Mouse (Mus musculus) c-Kit-positive CD71-positive TER-119-positive erythroid progenitor cells, embryonic 14.5 days (primary cell): ENCODE measurements around the gene Gabarap.

Source experiments
- DNase-seq: peaks from one replicate; pipeline ENCODE4 v3.0.0-alpha.2; 2013; ENCODE audit warnings: low spot score

Gene Gabarap

DNA sequence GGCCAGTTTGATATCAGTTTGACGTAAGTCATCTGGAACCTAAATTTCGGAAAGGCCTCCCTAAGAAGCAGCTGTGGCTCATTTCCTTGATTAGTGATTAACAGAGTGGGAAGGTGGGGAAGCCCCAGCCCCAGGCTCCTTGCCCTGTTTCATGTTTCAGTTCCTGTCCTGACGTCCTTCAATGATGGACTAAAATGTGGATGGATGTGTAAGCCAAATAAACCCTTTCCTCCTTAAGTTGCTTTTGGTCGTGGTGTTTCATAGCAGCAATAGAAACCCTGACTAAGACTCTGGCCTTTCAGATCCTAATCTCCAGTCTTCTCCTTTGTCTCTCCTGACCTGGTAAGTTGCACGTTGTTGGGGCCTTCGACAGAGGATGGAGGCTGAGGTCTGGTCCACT, 20.7 kb upstream of the Gabarap start:
- no peak for DNase-seq

DNA sequence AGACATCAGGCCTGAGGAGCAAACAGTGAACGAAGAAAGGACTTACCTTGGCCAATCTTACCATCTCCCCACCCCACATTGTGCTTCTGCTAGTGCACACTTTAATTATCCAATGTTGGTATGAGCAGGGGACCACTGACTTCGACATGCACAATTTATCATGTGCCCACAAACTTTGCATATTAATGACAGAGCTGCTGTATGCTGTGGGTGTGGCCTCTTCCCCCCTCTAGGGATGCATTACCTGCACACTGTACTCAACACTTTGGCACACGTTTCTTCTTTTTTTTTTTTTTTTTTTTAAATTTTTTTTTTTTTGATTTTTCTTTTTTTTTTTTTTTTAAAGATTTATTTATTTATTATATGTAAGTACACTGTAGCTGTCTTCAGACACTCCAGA, 20.2 kb upstream of the Gabarap start:
- DNase-seq, result no peak

DNA sequence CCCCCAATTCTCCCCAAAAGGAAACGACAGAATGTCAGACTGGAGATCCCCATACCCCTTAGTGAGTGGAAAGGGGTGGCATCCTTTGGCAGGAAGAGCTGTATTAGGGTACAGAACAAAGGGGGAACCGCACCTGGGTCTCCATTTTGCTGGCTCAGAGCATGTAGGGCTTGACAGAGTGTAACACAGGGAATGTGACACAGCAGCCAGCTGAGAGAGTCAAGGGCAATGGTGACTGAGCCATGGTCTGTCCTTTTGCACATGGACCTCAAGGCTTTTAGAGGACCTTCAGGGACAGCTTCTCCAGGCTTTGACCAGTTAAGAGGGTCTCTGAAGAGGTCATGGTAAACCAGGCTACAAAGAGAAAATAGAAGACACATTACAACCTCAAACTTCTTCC, 16.0 kb upstream of the Gabarap start:
- DNase-seq, result no peak

DNA sequence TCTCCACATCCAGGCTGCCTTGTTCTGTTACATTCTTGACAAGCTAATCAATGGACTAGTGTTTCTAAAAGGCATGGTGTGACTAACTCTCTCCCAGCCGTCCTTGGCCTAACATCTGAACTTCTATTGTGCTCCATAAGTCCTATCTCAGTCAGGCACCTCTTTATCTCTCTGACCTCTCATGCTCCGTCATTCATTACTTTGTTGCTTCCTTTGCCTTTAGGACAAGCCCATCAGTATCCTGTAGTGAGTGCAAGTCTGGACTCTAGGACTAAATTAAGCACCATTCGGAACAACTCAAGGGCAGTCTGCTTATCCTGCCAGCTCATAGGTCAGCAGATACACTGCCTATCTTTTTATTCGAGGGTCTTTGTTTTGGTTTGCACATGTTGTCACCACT, 14.7 kb upstream of the Gabarap start:
- no peak for DNase-seq

DNA sequence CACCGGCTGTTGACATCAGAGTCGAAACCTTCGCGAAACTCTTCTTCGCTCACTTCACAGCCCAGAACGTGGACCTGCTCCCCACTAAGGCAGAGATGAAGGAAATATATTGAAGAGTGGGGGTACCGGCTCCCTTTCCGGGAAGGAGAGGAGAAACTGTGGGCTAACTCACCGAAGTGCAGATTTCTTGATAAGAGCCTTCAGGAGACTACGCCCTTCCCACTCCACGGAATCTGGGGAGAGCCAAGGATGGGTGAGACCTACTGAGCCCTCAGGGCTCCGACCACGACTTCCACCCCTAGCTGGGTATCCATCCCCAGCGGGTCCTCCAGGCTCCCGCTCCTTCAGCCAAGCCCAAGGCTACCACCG, 11.1 kb upstream of the Gabarap start:
- no peak for DNase-seq

DNA sequence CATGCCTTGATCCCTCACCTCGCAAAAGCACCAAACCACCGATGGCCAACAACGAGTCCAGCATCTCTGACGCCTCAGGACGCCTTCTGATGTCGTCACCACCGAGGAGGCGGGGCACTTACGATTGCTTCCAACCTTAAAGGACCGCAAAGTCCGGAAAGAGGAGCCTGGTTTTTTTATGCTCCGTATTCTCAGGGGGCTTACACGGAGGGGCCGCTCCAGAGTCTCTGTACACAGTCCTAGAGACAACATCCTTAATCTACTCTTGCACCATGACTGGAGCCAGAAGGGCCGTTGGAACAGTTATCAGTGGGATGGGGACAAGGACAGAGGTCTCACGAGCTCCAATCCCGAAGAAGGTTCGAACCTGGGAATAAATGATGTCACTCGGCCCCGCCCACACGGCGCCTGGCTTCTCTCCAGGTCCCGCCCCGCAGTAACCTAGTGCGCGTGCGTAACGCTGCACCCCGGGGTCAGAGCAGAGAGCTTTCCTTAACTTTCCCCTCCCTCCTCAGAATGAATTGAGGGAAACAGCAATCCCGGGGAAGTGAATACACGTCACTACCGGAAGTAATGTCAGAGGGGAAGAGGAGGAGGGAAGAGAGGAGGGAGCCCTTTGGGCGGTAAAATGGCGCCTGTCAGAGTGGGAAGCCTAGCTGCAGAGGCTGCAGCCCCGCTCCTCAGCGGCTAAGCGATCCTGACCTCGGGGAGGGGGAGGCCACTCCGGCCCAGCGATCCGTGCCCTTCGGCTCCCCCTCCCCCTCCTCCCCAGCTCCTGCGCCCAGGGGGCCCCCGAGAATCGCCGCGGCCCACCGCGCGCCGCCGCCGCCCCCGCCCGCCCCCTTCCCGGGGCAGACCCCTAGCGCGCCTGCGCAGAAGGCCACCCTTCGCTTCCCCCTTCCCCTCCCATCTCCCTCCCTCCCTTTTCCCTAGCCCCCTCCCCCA, 10.5 kb upstream of the Gabarap start:
- DNase-seq, result peak; percentile 98

DNA sequence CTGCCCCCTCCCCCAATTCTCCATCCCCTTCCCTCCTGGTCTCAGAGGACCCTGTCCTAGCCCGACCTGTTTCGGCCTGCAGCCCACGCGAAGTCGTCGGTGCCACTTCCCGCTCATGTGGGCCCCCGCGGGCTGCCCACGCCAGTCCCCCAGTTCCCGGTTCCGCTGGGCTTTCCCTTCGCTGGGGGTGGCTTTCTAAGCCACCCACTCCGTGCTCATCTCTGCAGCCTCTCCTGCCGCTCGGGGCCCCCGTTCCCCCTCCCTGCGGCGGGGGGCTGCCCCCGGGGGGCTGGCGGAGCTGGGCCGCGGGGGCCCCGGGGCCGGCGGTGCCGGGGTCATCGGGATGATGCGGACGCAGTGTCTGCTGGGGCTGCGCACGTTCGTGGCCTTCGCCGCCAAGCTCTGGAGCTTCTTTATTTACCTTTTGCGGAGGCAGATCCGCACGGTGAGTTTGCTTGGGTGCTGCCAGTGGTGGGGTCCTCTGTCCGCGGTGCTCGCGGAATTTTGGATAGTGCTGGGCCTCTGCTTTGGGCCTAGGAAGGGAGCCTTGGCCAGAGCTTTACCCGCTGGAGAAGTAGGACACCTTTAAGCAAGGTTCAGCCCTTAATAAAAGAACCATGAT, 9.7 kb upstream of the Gabarap start, which contains the start of gene Ctdnep1:
Ctdnep1 (plus strand) TSS at position 16 of the 622 bp plus-strand sequence.
- DNase-seq, result no peak

DNA sequence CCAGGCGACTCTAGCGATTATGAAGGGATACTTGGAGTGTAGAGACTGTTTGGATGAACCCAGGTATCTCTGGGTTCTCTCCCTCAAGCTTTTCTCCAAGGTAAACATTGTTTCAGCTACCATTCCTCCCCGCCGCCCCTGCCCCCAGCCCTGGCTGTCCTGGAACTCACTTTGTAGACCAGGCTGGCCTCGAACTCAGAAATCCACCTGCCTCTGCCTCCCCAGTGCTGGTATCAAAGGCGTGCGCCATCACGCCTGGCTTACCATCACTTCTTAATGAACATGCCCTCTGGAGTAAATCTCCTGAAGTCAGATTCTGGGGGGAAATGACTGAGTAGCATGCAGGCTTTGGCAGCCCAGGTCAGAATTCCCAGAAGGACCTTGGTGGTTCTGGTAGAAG, 8.7 kb upstream of the Gabarap start, which contains the start of gene Elp5:
Elp5 (minus strand) TSS at position 293 of the 400 bp plus-strand sequence.
- no peak for DNase-seq

DNA sequence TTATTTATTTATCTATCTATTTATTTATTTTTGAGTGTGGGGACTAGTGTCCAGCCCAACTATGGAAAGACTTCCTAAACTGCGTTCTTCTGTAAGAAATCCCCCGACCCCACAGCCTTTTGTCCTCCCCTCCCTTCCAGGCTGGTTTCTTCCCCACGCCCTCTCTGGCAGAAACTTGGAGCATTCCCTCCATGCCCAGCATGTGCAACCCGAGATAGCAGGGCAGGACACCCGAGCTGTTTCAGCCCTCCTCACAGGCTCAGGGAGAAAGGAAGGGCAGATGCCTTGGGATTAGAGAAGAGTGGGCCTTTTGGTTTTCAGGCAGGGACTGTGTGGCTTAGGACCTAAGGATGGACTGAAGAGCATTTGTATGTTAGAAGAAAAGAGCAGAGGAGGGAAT, 8.1 kb upstream of the Gabarap start:
- no peak for DNase-seq

DNA sequence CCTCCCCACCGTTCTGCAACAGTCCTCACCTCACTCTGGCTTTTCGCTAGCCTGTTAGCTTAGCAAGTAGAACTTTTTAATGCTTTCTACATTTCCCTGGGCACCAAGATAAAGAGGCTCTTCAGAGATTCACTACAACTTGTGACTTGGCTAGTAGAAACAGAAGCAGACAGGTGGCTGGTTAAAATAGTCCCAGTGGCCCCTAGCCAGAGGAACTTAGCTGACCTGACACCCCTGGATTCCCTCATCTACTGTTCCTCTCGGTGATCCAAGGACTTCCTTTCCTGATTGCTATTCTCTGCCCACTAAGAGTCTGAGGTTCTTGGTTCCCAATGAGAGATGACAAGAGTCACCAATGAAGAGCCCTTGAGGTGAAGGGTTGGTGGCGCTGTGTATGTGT, 7.6 kb upstream of the Gabarap start:
- DNase-seq, result no peak

DNA sequence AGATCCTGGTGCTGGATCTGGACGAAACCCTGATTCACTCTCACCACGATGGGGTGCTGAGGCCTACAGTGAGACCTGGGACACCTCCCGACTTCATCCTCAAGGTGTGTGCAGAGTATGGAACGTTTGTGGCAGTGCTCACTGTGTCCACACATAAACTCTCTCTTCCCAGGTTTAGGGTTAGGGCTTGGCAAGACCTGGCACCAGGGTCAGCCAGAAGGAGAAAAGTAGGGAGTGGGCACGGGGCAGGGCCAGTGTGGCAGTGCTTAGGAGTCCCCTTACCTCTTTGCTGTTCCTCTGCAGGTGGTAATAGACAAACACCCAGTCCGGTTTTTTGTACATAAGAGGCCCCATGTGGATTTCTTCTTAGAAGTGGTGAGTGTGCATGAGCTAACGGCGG, 6.5 kb upstream of the Gabarap start:
- no peak for DNase-seq

DNA sequence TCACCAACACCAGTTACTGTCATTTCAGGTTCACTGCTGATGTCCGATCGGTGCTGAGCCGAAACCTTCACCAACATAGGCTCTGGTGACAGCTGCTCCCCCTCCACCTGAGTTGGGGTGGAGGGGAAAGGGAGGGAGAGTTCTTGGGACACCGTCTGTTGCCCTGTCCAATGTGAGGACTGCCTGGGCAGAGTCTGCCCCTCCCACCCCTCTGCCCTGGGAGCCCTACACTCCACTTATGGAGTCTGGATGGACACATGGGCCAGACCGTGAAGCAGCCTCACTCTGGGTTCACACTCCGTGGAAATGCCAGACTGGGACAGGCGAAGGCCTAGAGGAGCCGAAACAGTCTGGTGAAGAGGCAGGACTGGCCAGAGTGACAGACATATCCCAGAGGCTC, 994 bp upstream of the Gabarap start:
- DNase-seq, result no peak

DNA sequence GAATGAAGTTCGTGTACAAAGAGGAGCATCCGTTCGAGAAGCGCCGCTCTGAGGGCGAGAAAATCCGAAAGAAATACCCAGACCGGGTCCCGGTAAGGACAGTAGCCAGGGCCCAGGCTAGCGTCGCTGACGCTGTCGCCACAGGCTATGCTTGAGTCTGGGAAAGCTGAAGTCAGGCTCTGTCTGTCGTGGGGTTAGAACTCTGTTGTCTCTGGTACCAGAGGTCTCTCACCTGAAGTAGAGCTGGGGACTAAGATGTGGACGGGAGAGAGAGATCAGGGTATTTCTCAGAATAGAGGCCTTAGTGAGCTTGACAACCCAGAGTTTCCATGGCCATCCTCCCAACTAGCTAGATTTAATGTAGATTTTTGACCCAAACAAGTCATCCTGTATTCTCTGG, 768 bp downstream of the Gabarap start:
- no peak for DNase-seq

DNA sequence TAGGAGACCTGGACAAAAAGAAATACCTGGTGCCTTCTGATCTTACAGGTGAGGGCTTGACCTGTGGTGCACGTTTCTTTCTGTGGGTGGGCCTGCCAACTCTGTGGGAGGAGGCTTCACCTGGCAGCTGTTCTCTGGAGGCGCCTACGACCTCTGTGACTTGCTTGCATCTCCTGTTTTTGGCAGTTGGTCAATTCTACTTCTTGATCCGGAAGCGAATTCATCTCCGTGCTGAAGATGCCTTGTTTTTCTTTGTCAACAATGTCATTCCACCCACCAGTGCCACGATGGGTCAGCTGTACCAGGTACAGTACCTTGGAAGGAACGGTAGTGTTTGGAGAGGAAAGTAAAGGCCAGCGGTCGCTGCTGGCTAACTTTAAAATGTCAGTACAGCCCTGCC, 1.5 kb downstream of the Gabarap start:
- no peak for DNase-seq

DNA sequence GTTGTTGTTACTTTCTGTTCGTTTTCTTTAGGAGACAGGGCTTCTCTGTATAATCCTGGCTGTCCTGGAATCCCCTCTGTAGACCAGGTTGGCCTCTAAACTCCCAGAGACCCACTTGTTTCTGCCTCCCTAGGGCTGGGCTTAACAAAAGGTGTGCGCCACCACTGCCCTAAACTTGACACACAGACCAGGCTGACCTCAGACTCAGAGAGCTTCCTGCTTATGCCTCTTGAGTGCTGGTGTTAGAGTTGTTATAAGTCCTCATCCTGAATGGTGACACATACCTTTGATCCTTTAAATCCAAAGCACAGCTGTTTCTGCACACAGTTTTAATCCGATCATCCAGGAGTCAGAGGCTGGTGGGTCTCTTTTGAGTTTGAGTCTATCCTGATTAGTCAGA, 2.0 kb downstream of the Gabarap start:
- DNase-seq, result no peak

DNA sequence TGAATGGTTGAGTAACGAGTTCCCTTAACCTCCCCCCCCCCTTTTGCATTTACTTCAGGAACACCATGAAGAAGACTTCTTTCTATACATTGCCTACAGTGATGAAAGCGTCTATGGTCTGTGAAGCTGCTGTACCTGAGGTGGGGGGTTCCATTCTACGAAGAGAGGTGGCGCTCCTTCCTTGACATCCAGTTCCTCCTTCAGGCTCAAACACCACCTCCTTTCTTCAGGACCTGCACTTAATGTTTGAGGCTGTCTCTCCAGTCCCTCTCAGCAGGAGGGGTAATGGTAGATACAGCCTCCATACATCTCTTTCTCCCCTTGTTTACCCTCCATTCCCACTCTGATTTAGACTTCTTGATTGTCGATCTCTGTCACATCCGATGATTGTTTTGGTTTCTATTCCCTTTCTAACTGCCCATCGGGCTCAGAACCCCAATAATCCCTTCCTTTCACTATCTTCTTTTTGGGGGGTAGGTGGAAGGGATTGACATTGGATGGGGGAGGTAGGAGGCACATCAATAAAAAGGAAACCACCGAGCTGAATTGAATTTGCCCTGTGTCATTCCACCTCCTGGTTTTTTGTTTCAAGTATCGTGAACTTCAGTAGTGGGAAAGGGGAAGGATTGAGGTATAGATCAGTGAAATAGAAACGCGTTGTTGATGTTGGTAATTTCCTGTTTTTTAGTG, 3.6 kb downstream of the Gabarap start:
- no peak for DNase-seq

DNA sequence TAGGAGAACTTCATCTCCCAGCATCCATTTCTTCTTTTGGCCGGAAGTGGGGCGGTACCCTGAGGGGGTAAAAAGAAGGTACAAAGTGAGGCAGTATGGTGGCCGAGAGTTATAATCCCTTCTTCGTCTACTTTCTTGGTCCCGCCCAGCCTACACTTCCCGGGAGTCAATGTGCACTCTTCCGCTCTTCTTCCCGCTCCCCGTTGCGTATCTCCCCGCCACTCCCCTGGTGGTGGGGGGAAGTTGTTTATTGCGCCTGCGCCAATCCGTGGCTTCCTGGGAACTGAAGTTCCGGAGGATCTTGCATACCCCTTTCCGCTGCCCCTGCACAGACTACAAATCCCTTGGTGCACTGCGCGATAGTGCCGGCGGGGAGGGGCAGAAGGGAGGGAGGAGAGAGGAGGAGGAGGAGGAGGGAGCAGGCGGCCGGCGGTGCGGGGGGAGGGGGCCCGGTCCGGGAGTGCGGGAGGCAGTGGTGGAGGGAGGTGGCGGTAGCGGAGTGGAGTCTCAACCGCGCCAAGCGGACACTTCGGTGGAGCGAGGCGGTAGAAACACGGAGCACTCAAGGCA, 4.5 kb downstream of the Gabarap start, which contains the start of gene Phf23:
Phf23 (plus strand) TSS at position 387 of the 570 bp plus-strand sequence.
- DNase-seq, result peak; percentile 98

DNA sequence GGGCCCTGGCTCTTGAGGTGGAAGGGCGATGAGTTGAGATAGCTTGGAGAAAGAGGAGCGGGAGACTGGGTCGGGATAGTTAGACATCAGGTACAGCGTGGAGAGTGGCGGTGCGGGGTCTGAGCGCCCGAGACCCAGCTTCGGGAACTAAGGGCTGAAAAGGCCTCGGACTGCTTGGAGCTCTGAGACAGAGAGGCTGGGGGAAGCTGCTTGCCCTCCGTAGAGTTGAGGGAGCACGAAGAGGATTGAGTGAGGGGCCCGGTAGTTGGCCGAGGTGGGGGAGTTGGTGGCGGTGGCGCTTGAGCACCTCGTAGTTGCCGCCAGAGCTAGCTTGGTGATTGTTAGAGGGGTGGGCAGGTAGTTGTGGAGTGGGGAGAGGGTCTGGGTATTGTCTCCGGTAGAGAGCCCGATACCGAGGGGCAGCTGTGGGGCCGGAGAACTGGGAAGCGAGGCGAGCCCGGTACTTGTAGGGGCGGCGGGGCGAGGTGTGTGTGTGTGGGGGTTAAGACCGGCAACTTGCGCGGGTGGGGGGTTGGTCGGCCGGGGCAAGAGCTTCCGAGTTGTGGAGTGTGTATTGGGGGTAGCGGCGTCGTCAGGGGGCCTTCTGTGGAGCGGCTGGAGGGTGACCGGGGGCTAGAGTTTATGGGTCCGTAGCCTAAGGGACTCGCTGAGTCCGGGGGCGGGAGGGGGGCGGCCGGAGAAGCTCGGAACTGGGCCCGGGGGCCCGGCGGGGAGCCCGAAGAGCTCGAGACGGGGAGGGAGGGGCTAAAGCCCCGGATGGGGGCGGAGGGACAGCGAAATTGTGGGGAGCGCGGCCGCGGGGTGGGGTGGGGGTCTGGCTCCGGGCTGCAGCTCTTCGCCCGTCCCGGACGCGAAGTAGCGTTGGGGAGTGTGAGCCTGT, 5.5 kb downstream of the Gabarap start:
- no peak for DNase-seq

DNA sequence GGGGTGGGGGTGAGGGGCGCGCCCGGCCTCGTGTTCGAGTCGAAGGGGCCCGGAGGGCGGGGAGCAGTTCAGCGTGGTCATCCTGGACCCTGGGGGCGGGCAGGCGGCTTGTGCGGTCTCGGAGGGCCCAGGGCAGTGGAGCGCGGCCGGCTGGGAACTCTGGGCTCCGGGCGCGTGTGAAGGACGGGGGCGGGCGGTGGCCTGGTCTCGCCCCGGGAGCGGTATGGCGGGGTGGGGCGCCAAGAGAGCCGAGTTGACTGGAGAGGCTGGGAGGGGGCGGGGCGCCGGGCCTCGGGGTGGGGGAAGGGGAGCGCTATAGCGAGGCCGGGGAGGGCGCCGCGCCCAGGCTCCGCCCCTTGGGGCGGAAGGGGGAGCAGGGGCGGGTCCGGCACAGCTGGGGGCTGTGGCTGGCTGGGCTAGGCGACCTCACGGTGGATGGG, 6.1 kb downstream of the Gabarap start:
- DNase-seq, result peak; percentile 84

DNA sequence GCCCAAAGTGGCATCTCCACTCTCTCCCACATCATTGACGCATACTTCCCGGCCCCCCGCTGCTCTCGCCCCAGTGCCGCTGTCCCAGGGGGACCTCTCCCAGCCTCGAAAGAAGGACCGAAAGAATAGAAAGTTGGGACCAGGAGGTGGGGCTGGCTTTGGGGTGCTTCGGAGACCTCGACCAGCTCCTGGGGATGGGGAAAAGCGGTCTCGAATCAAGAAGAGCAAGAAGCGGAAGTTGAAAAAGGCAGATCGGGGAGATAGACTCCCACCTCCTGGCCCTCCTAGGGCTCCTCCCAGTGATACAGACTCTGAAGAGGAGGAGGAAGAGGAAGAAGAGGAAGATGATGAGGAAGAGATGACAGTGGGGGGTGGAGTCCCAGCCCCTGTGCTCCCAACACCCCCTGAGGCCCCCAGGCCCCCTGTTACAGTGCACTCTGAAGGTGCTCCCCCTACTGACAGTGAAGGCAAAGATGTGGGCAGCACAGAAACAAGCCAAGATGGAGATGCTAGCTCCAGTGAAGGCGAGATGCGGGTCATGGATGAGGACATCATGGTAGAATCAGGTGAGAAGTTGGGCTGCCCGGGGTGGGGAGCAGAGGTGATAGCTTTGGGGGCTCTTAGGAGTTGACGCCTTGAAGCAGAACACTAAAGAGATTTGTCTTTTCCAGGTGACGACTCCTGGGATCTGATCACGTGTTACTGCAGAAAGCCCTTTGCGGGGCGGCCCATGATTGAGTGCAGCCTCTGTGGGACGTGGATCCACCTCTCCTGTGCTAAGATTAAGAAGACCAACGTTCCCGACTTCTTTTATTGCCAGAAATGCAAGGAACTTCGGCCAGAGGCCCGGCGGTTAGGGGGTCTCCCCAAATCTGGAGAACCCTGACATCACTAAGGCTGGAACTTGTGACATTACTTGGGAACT, 7.9 kb downstream of the Gabarap start:
- no peak for DNase-seq
